Mouse (Mus musculus): Measurements from ENCODE around the gene Hoxa10. TPM values are rescaled to one million over a fixed set of nuclear protein-coding genes. Genes with fewer than 3 reads are reported as not detected.

Gene Hoxa10
- total and polyA plus RNA-seq, 3 experiments = 0.05 TPM; not detected in 2

- no peak for TF ChIP-seq POLR2AphosphoS5 (IDR thresholded peaks at IDR 0.05; ENCODE audit: insufficient replicate concordance, low read depth, low read length)
- no peak for TF ChIP-seq TAL1 (conservative IDR thresholded peaks at IDR 0.05; ENCODE audit: low read depth, low read length)
- no peak for TF ChIP-seq CTCF (IDR thresholded peaks at IDR 0.05; ENCODE audit: low read depth, low read length)
- TF ChIP-seq GATA1 (IDR thresholded peaks at IDR 0.05; ENCODE audit: borderline replicate concordance, low read length) = no peak
- no peak for TF ChIP-seq GATA2 (IDR thresholded peaks at IDR 0.05; ENCODE audit: borderline replicate concordance, low read depth, low read length)
- Histone ChIP-seq H3K36me3 (replicated peaks) (no peaks in the 10 kb centered on the region), H3K27me3 (ENCODE audit: insufficient read depth, low read length) (peaks cover 23% of the 10 kb centered on the region), H3K9me3 (replicated peaks) (peaks cover 12% of the 10 kb centered on the region), H3K4me3 (ENCODE audit: low read depth, low read length) (no peak within 1 kb of the TSS), H3K4me1 (ENCODE audit: insufficient read depth, low read depth, low read length) (no peaks in the 10 kb centered on the region)
- DNase-seq (ENCODE audit: low spot score) = no peak
- ATAC-seq (ENCODE audit: extremely low read depth, insufficient number of reproducible peaks, low FRiP score, poor library complexity, severe bottlenecking) = no peak
Observed at GRCm38 (mm10) chr6:52260654-52261575, 20.3 kb upstream of the Hoxa10 start, which contains the start of gene Hoxa13. Hoxa13 (minus strand) TSS chr6:52260880.

GRCm38 (mm10) chr6:52259811-52260261 is 19.2 kb upstream of the Hoxa10 start:
- DNase-seq (ENCODE audit: low spot score) = no peak
- ATAC-seq (ENCODE audit: extremely low read depth, insufficient number of reproducible peaks, low FRiP score, poor library complexity, severe bottlenecking) = no peak
- peaks cover 12% of the 10 kb centered on the region for H3K9me3 ChIP-seq (replicated peaks)

GRCm38 (mm10) chr6:52259081-52259790 is 18.6 kb upstream of the Hoxa10 start:
- Histone ChIP-seq H3K36me3 (replicated peaks) (no peaks in the 10 kb centered on the region), H3K9me3 (replicated peaks) (peaks cover 12% of the 10 kb centered on the region), H3K4me3 (ENCODE audit: low read depth, low read length) (no peak overlapping the region), H3K4me1 (ENCODE audit: insufficient read depth, low read depth, low read length) (no peaks in the 10 kb centered on the region), H3K27me3 (ENCODE audit: insufficient read depth, low read length) (peaks cover 13% of the 10 kb centered on the region)
- ATAC-seq (ENCODE audit: extremely low read depth, insufficient number of reproducible peaks, low FRiP score, poor library complexity, severe bottlenecking) (no peak), DNase-seq (ENCODE audit: low spot score) (no peak)
- TF ChIP-seq GATA1 (IDR thresholded peaks at IDR 0.05; ENCODE audit: borderline replicate concordance, low read length) (no peak), GATA2 (IDR thresholded peaks at IDR 0.05; ENCODE audit: borderline replicate concordance, low read depth, low read length) (no peak), TAL1 (conservative IDR thresholded peaks at IDR 0.05; ENCODE audit: low read depth, low read length) (no peak), CTCF (IDR thresholded peaks at IDR 0.05; ENCODE audit: low read depth, low read length) (no peak), POLR2AphosphoS5 (IDR thresholded peaks at IDR 0.05; ENCODE audit: insufficient replicate concordance, low read depth, low read length) (no peak)

More at GRCm38 (mm10) chr6:52259811-52260261, 19.2 kb upstream of the Hoxa10 start:
- TF ChIP-seq CTCF (IDR thresholded peaks at IDR 0.05; ENCODE audit: low read depth, low read length) = no peak
- TF ChIP-seq TAL1 (conservative IDR thresholded peaks at IDR 0.05; ENCODE audit: low read depth, low read length) = no peak
- TF ChIP-seq POLR2AphosphoS5 (IDR thresholded peaks at IDR 0.05; ENCODE audit: insufficient replicate concordance, low read depth, low read length) = no peak
- TF ChIP-seq GATA2 (IDR thresholded peaks at IDR 0.05; ENCODE audit: borderline replicate concordance, low read depth, low read length) = no peak
- Histone ChIP-seq H3K27me3 (ENCODE audit: insufficient read depth, low read length) (peaks cover 13% of the 10 kb centered on the region), H3K4me3 (ENCODE audit: low read depth, low read length) (no peak overlapping the region), H3K4me1 (ENCODE audit: insufficient read depth, low read depth, low read length) (no peaks in the 10 kb centered on the region), H3K36me3 (replicated peaks) (no peaks in the 10 kb centered on the region)

GRCm38 (mm10) chr6:52256956-52257355 is 16.3 kb upstream of the Hoxa10 start:
- DNase-seq (ENCODE audit: low spot score) = no peak
- TF ChIP-seq POLR2AphosphoS5 (IDR thresholded peaks at IDR 0.05; ENCODE audit: insufficient replicate concordance, low read depth, low read length) (no peak), GATA1 (IDR thresholded peaks at IDR 0.05; ENCODE audit: borderline replicate concordance, low read length) (no peak), CTCF (IDR thresholded peaks at IDR 0.05; ENCODE audit: low read depth, low read length) (no peak), GATA2 (IDR thresholded peaks at IDR 0.05; ENCODE audit: borderline replicate concordance, low read depth, low read length) (no peak), TAL1 (conservative IDR thresholded peaks at IDR 0.05; ENCODE audit: low read depth, low read length) (no peak)
- no peaks in the 10 kb centered on the region for H3K4me1 ChIP-seq (ENCODE audit: insufficient read depth, low read depth, low read length)
- no peak for ATAC-seq (ENCODE audit: extremely low read depth, insufficient number of reproducible peaks, low FRiP score, poor library complexity, severe bottlenecking)
- peaks cover 14% of the 10 kb centered on the region; the same call in 1 of the 2 replicates for H3K27me3 ChIP-seq (ENCODE audit: insufficient read depth, low read length)
- H3K36me3 ChIP-seq (replicated peaks) = no peaks in the 10 kb centered on the region
- no peak overlapping the region for H3K4me3 ChIP-seq (ENCODE audit: low read depth, low read length)
- peaks cover 12% of the 10 kb centered on the region for H3K9me3 ChIP-seq (replicated peaks)

- TF ChIP-seq GATA1 (IDR thresholded peaks at IDR 0.05; ENCODE audit: borderline replicate concordance, low read length) (no peak), GATA2 (IDR thresholded peaks at IDR 0.05; ENCODE audit: borderline replicate concordance, low read depth, low read length) (no peak), CTCF (IDR thresholded peaks at IDR 0.05; ENCODE audit: low read depth, low read length) (no peak), POLR2AphosphoS5 (IDR thresholded peaks at IDR 0.05; ENCODE audit: insufficient replicate concordance, low read depth, low read length) (no peak), TAL1 (conservative IDR thresholded peaks at IDR 0.05; ENCODE audit: low read depth, low read length) (no peak)
- ATAC-seq (ENCODE audit: extremely low read depth, insufficient number of reproducible peaks, low FRiP score, poor library complexity, severe bottlenecking) (no peak), DNase-seq (ENCODE audit: low spot score) (no peak)
- Histone ChIP-seq H3K27me3 (ENCODE audit: insufficient read depth, low read length) (peaks cover 28% of the 10 kb centered on the region), H3K9me3 (replicated peaks) (no peaks in the 10 kb centered on the region), H3K4me1 (ENCODE audit: insufficient read depth, low read depth, low read length) (no peaks in the 10 kb centered on the region), H3K36me3 (replicated peaks) (no peaks in the 10 kb centered on the region), H3K4me3 (ENCODE audit: low read depth, low read length) (no peak overlapping the region)
Observed at GRCm38 (mm10) chr6:52253511-52254500, 13.2 kb upstream of the Hoxa10 start.
